Mouse (Mus musculus): Measurements from ENCODE around the gene Tmem120b.

The Tmem120b gene

GRCm38 (mm10) chr5:123090560-123091306, 22.5 kb downstream of the Tmem120b start:
- no peak for DNase-seq (ENCODE audit: low spot score in 2 of 2)

DNA sequence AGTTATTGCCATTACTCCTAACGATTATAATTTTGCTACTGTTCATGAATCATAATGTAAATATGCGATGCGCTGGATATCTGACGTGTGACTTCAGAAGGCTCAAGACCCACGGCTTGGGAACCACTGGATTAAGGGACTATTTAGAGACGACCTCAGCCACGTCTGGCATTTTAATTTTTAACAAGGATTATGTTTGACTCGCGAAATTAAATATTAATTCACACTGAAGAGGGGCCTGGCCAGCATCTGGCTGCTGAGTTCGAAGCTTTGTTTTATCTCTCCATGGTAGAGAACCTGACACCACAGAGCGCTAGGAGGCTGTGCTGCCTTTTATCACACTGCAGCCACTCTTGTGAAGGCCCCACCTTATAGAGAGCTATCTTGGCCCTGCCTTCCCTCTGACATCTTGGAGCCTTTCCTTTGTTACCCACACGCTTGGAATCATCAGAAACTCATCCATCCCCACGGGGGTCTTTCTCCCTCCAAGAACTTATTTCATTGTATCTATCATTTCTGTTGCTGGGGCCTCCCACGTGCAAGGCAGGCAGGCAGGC, 24.9 kb downstream of the Tmem120b start:
- no peak for DNase-seq (ENCODE audit: low spot score in 2 of 2)

DNA sequence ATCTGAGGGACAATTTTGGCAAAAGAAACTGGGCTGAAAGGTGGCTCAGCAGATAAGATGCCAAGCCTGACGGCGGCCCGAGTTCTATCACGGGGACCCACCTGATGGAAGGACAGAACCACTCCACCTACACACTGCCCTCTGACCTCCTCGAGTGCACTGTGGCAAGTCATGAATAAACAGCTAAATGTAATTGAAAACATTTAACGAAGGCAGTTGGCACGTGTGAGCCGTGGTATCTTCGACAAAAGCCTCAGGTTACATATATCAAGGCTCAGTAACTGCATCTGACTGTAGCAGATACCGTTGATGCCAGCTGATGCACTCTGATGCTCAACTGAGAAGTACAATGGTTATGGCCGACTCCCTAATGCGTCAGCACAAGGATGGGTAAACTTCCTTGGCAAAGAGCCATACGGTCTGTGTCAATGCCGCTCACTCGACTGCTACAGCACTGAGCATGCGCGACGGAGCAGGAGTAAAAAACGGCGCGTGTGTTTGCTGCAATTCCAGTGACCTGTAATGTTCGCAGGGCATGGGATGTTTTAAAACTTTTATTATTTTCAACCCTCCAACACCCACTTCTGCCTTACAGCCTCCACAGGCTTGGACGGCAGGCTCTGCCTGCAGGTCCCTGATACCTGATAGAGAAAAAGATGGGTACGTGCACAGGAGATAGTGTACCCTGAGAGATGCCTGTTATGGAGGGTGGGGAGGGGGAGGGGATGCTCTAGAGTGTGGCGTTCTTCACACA, 26.2 kb downstream of the Tmem120b start:
- no peak for DNase-seq (ENCODE audit: low spot score in 2 of 2)

DNA sequence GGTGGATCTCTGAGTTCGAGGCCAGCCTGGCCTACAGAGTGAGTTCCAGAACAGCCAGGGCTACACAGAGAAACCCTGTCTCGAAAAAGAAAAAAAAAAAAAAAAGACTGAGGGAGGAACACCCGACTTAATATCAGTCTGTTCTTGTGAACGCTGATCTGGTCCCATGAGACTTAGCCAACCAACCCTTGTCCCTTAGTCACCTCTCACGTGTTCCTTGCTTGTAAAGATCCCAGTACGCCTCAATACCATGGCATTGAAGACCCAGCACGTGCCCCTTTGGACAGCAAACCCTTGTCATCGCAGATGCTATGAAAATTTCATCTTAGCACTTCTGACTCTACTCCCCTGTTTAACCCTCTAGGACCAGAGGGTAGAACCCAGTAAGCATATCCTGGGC, 28.1 kb downstream of the Tmem120b start:
- no peak for DNase-seq (ENCODE audit: low spot score in 2 of 2)

GRCm38 (mm10) chr5:123098487-123098886, 30.3 kb downstream of the Tmem120b start:
- DNase-seq (ENCODE audit: low spot score in 2 of 2), result no peak

DNA sequence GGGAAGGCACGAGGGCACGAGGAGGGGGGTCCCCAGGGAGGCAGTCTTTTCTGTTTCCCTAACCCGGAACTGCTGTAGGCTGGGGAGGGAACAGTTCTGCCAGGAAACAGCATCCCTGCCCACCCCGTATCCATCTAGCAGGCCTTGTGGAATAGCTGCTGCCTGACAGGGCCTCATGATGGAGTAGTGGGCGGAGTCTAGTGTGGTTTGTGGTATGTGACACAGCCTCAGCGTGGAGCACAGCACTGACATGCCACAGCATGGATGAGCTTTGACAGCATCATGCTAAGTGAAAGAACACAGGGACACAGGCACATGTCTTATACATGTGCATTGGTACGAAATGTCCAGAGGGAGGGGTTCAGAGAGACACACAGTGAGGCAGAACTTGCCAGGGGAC, 34.2 kb downstream of the Tmem120b start:
- no peak for DNase-seq (ENCODE audit: low spot score in 2 of 2)

DNA sequence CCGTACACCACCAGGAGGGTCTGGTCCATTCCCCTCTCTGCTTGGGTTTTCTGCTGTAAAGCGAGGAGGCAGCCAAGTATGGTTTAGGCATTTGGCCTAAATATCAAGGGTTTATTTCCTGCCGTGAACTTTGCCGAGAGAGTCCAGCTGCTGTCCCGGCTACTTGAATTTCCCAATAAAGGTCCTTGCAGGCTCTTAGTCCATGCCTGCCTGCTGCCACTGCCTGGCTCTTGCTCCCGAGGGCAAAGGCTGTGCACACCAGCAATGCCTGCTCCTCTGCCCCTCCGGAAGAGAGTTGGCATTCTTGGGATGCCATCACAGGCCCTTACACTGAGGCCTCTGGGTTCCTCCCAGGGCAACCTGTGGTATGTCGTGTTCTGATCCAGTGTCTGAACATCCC, 35.3 kb downstream of the Tmem120b start:
- no peak for DNase-seq (ENCODE audit: low spot score in 2 of 2)

DNA sequence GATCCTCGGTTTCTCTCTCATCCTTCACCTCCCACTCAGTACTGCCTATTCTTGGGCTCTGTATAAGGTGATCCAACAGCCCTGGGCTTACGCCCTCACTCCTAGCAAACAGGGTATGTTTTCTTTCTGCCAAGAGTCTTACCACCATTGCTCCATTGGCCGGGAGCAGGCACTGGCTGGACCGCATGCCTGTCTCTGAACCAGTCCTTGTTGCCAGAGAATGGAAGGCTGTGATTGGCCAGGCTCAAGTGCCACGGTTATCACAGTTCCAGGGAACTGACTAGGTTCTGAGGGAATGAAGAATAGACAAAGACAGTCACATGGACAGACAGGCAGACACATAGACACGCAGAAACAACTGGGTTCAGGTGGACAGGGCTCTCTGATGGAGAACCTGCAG, 36.6 kb downstream of the Tmem120b start:
- DNase-seq (ENCODE audit: low spot score in 2 of 2), result no peak

DNA sequence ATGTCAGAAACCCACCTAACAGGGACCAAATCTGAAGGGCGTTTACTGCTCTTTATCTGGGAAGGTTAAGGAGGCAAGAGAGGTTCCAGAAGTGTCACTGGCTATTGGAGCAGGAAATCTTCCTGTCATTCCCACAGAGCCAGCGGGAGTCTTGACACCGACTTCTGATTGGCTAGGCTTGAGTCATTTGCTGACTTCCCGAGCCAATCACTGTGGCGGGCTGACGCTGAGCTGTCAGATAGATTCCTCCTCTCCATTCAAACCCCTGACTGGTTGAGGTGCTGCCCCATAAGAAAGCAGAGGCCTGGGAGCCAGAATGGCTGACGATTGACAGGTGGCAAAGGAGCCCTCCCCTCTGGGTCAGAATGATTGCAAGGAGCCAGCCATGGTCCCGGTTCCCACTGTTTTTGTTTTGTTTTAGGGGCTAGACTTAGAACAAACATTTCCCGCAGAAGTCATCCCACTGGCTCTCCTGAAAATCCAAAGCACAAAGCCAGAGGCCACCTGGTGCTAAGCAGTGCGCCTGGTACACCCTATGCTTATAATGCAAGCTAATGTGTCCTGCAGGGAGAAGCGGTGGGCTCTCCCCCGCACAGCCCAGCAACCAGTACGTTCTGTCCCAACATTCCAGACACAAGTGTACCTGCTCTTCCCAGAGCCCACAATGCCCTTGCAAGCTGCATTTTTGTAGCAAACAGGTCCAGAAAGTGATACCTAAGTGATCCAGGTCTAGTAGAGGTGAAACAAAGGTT, 41.4 kb downstream of the Tmem120b start:
- no peak for DNase-seq (ENCODE audit: low spot score in 2 of 2)

DNA sequence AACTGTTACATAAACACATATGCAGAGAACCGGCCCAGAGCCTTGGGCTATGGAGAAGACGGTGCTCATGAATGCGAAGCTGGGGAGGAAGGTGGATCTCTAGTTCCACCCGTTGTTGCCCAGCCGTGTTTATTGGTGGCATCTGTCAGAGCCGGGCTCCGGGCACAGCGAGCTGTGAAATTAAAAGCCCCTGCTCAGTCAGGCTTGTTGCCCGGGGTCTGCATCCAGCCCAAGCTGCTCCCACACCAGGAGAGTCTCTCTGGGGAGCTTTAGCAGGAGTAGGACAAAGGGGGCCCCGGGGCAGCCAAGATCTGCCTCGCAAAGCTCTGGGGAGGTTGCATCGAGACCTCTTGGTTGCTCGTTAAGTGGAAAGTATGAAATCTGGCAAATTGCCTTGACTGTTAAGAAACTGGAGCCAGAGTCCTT, 42.1 kb downstream of the Tmem120b start:
- DNase-seq (ENCODE audit: low spot score in 2 of 2), result no peak

DNA sequence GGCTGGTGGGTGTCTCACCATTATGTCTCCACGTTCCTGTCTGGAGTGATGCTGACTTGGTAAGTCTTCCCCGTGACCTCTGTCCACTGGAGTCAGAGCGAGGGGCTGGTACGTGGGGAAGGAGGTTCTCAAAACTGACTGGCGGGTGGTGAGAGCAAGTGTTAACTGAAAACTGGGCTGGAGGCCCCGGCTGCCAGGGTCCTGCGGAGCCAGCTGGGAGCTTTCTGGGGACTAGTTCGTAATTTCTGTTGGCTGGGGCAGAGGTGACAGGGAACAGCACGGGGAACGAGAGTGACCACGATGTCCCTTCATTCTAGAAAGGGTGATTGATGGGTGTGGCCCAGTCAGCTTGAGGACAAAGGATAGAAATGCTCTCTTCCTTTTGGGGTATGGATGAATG, 45.9 kb downstream of the Tmem120b start:
- no peak for DNase-seq (ENCODE audit: low spot score in 2 of 2)

GRCm38 (mm10) chr5:123114924-123115323, 46.7 kb downstream of the Tmem120b start:
- no peak for DNase-seq (ENCODE audit: low spot score in 2 of 2)

DNA sequence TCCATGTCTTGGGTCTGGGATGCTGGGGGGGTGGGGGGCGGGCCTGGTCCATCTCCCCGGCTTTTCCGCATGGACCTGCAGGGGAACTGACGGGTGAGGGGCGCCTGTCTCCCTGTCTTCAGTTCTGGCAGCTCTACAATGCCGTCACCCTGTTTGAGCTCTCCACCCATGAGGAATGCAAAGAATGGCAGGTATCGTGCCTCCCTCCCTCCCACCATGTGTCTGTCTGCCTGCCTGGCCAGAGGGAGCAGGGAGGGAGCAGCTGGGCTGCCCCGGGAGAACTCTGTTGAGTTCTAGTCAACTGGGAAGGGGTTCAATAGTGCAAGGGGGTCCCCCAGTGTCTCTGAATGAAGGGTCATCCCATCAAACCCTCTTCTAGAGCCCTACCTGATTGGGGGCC, 47.9 kb downstream of the Tmem120b start:
- no peak for DNase-seq (ENCODE audit: low spot score in 2 of 2)

- peak in 1 of 2 experiments; percentile 69 for DNase-seq (ENCODE audit: low spot score in 2 of 2)
Observed at GRCm38 (mm10) chr5:123117257-123117656, 49.0 kb downstream of the Tmem120b start.

DNA sequence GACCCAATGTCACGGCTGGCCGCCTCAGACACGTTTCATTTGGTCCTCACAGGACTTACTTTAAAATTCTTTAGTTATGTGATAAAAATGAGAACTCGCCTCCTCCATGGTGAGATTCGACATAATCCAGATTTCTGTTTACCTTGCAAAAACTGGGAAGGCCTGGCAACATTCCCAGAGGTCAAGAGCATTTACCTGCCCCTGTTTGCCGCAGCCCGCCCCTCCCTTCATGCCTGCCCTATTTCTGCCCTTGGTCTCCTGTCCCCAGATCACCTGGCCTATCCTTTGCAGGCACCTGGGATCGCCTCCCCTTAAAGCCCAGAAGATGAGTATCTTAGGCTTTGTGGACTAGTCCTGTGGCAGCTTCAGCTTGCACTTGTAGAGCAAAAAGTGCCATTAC, 49.6 kb downstream of the Tmem120b start:
- no peak for DNase-seq (ENCODE audit: low spot score in 2 of 2)

DNA sequence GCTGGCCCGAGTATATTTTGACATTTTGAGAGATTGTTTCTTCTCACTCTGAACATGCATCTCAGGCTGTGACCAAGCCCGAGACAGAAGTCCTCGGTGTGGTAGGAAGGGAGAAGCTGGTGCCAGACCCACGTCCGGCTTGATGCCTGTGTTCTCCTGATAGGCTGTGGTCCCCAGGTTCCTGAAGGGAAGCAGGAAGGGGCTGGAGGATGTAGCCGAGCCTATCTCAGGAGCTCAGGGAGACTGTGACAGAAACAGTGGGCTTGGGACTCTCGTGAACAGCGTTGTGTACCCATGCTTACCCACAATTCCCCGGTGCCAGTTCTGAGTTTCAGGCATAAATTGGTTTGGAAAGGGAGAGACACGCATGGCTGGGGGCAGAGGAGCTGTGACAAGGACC, 50.6 kb downstream of the Tmem120b start:
- no peak for DNase-seq (ENCODE audit: low spot score in 2 of 2)

DNA sequence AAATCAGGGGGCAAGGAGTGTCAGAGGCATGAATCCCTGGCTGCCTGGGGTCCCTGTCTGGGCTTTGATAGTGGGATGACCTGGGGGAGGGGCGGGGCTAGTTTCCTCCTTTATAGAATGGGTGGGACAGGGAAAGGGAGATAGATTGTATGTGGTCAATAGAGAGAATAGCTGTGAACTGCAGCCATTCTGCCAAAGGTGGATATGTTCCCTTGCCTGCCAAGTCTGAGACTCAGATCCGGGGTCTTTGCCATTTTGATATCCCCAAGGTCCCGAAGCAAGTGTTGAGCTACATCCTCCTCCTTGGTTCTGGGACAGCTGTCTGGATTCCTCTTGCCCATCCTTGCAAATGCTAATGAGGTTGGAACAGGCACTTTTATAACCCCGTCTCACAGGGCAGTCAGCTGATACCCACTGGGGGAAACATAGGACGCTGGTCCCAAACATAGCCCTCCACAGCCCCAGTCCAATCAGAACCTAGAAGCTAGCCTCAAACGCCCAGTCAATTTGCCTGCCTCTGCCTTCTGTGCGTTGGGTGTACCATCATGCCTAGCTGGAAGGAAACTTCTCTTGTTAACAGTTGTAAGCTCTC, 52.5 kb downstream of the Tmem120b start:
- DNase-seq (ENCODE audit: low spot score in 2 of 2), result no peak

- no peak for DNase-seq (ENCODE audit: low spot score in 2 of 2)
Observed at GRCm38 (mm10) chr5:123122181-123122580, 54.0 kb downstream of the Tmem120b start.

- no peak for DNase-seq (ENCODE audit: low spot score in 2 of 2)
Observed at GRCm38 (mm10) chr5:123125105-123125504, 56.9 kb downstream of the Tmem120b start.

GRCm38 (mm10) chr5:123125638-123126406, 57.6 kb downstream of the Tmem120b start:
- no peak for DNase-seq (ENCODE audit: low spot score in 2 of 2)

- no peak for DNase-seq (ENCODE audit: low spot score in 2 of 2)
Observed at GRCm38 (mm10) chr5:123127031-123127430, 58.8 kb downstream of the Tmem120b start.

Data from left cerebral cortex, adult 9 months (tissue).